Mouse (Mus musculus): ENCODE data around the gene Nudt9.

GRCm38 (mm10) chr5:104002549-104003255, 43.4 kb upstream of the Nudt9 start:
- TF ChIP-seq POLR2A (IDR thresholded peaks at IDR 0.05; ENCODE audit: low read depth, low read length) (no peak), CTCF (IDR thresholded peaks at IDR 0.05; ENCODE audit: extremely low read depth, insufficient read length, insufficient replicate concordance, low read depth, low read length) (no peak)
